ENCODE assay signal across 13 mouse cellular contexts in genomic region chr7:4937392-4937791, GRCm38 (mm10). TPM values are rescaled to one million over a fixed set of nuclear protein-coding genes. Genes with fewer than 3 reads are reported as not detected.
"Had no signal": no experiment of that assay in that cellular context is flagged by ENCODE, and none has a peak within 500 bp of the region (broad histone marks: within the 10 kb centered on the region; RNA-seq: fewer than 3 reads in every experiment).

No protein-coding gene starts in this region.

- DNase-seq: retina, postnatal 1 day; right cerebral cortex, adult 18-20 months; right cerebral cortex, postnatal 14 days; right cerebral cortex, postnatal 25 days; right cerebral cortex, postnatal 4 days; spleen, adult 18-20 months; thymus, adult 18-20 months; thymus, adult 2 months; thymus, postnatal 14 days; thymus, postnatal 25 days; thymus, postnatal 36 days; thymus, postnatal 4 days had no signal

RNA-seq across cellular contexts. Expression of gene Sbk2, which starts 26.8 kb away (rescaled TPM):
- total RNA-seq: neutrophil, adult 5-6 weeks had no signal

RNA-seq across cellular contexts. Expression of gene Gm36210, which starts 31.1 kb away (rescaled TPM):
- total RNA-seq: neutrophil, adult 5-6 weeks had no signal
